Mouse (Mus musculus): ENCODE measurements at regions not wholly inside any gene's neighbourhood (a gene's known extent, or its start where the extent isn't known, plus 50 kb on each side); places are given as distances from the start of the nearest gene placed in this dataset.

- no peak for DNase-seq
These were observed 207.2 kb downstream of the Tbx15 start for GRCm38 (mm10) chr3:99447361-99447760.

- no peak for DNase-seq
These were observed 207.6 kb downstream of the Tbx15 start for GRCm38 (mm10) chr3:99447813-99448212.

- DNase-seq: no peak
These were observed 219.1 kb downstream of the Tbx15 start for GRCm38 (mm10) chr3:99459036-99459863.

- DNase-seq: peak; percentile 30
These were observed 259.8 kb downstream of the Tbx15 start for GRCm38 (mm10) chr3:99499980-99500379.

- DNase-seq: no peak
These were observed 264.6 kb downstream of the Tbx15 start for GRCm38 (mm10) chr3:99504772-99505171.

- DNase-seq: no peak
These were observed 272.1 kb downstream of the Tbx15 start for GRCm38 (mm10) chr3:99512250-99512649.

GRCm38 (mm10) chr3:99512933-99513332 lies 272.8 kb downstream of the Tbx15 start:
- DNase-seq: no peak

- DNase-seq: no peak
These were observed 275.6 kb downstream of the Tbx15 start for GRCm38 (mm10) chr3:99515751-99516150.

GRCm38 (mm10) chr3:99560917-99561316 lies 320.7 kb downstream of the Tbx15 start:
- DNase-seq: peak; percentile 5

- DNase-seq: no peak
These were observed 311.8 kb upstream of the Spag17 start for GRCm38 (mm10) chr3:99573335-99573976.

GRCm38 (mm10) chr3:99573977-99574373 lies 311.2 kb upstream of the Spag17 start:
- DNase-seq: no peak

- no peak for DNase-seq
These were observed 282.5 kb upstream of the Spag17 start for GRCm38 (mm10) chr3:99602679-99603078.

- DNase-seq: no peak
These were observed 252.9 kb upstream of the Spag17 start for GRCm38 (mm10) chr3:99632309-99632708.

- DNase-seq: no peak
These were observed 243.7 kb upstream of the Spag17 start for GRCm38 (mm10) chr3:99641343-99642106.

- DNase-seq: no peak
These were observed 240.3 kb upstream of the Spag17 start for GRCm38 (mm10) chr3:99644910-99645309.

- DNase-seq: no peak
These were observed 239.9 kb upstream of the Spag17 start for GRCm38 (mm10) chr3:99645318-99645717.

- no peak for DNase-seq
These were observed 227.6 kb upstream of the Spag17 start for GRCm38 (mm10) chr3:99657617-99658016.

- no peak for DNase-seq
These were observed 221.4 kb upstream of the Spag17 start for GRCm38 (mm10) chr3:99663783-99664182.

- DNase-seq: no peak
These were observed 219.8 kb upstream of the Spag17 start for GRCm38 (mm10) chr3:99665363-99665762.

GRCm38 (mm10) chr3:99665902-99666768 lies 219.1 kb upstream of the Spag17 start:
- no peak for DNase-seq

GRCm38 (mm10) chr3:99674145-99674544 lies 211.1 kb upstream of the Spag17 start:
- no peak for DNase-seq

- DNase-seq: no peak
These were observed 175.7 kb upstream of the Spag17 start for GRCm38 (mm10) chr3:99709506-99709905.

- no peak for DNase-seq
These were observed 168.8 kb upstream of the Spag17 start for GRCm38 (mm10) chr3:99716381-99716780.
